Mouse (Mus musculus): ENCODE measurements at regions not wholly inside any gene's neighbourhood (a gene's known extent, or its start where the extent isn't known, plus 50 kb on each side); places are given as distances from the start of the nearest gene placed in this dataset.

- H3K4me1 ChIP-seq, result no peaks in the 10 kb centered on the region
- no peaks in the 10 kb centered on the region for H3K36me3 ChIP-seq (replicated peaks)
- 87% methylated on average over 7 of the region's 7 CpGs for WGBS
- H3K9me3 ChIP-seq, result no peaks in the 10 kb centered on the region
- no peak overlapping the region for H3K4me3 ChIP-seq
- H3K27ac ChIP-seq, result no peak overlapping the region
- no peak for DNase-seq (ENCODE audit: extremely low spot score, low spot score)
- H3K27me3 ChIP-seq (ENCODE audit: poor library complexity, severe bottlenecking), result no peaks in the 10 kb centered on the region
Observed at GRCm38 (mm10) chr7:121282154-121282553, 109.5 kb upstream of the Hs3st2 start.

- no peaks in the 10 kb centered on the region for H3K27me3 ChIP-seq (ENCODE audit: poor library complexity, severe bottlenecking)
- no peaks in the 10 kb centered on the region; the same call in 1 of the 2 replicates for H3K9me3 ChIP-seq
- no peak overlapping the region for H3K4me3 ChIP-seq
- H3K4me1 ChIP-seq, result no peaks in the 10 kb centered on the region; the same call in 1 of the 2 replicates
- H3K36me3 ChIP-seq (replicated peaks), result no peaks in the 10 kb centered on the region
- no peak overlapping the region for H3K27ac ChIP-seq
- 90% methylated on average over 16 of the region's 16 CpGs for WGBS
- no peak for DNase-seq (ENCODE audit: extremely low spot score, low spot score)
Observed at GRCm38 (mm10) chr7:121289737-121290136, 101.9 kb upstream of the Hs3st2 start.

- DNase-seq (ENCODE audit: extremely low spot score, low spot score), result no peak
- H3K9me3 ChIP-seq, result no peaks in the 10 kb centered on the region; the same call in 1 of the 2 replicates
- no peaks in the 10 kb centered on the region for H3K36me3 ChIP-seq (replicated peaks)
- H3K4me3 ChIP-seq, result no peak overlapping the region
- no peaks in the 10 kb centered on the region for H3K4me1 ChIP-seq
- 88% methylated on average over 3 of the region's 3 CpGs for WGBS
- no peaks in the 10 kb centered on the region for H3K27me3 ChIP-seq (ENCODE audit: poor library complexity, severe bottlenecking)
- H3K27ac ChIP-seq, result no peak overlapping the region
Observed at GRCm38 (mm10) chr7:121296151-121296695, 95.4 kb upstream of the Hs3st2 start.

DNA sequence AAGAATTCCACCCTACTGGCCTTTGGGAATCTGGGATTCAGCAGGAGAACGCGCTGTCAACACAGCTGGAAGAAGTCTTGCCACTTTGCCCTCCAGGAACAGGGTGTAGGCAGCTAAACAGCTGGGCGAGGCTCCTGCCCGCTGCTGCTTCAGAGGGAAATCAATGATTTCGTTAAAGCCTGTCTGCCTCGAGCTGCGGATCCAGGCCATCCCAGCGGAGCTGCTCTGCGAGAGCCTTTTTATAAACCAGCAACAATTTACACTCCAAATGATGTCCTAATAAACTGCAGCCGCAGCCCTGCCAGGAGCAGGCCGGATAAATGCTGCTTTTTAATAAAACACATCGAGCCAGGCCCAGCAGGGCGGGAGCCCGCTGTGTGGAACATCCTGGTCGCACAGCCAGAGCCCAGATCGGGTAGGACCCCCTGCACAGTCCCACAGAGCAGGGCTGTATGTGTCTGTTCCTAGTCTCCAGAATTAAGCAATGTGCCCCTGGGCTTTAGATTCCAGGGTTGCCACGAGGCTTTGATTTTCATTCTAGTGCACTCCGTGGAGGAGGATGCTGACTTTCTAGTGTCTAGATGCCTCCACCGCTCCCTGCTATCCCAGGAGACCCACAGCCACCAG is 78.6 kb upstream of the Hs3st2 start:
- H3K27ac ChIP-seq, result 0 out of 2 replicates have a peak overlapping the region, but pooled peaks have one; percentile 15

GRCm38 (mm10) chr7:121314521-121314920 is 77.1 kb upstream of the Hs3st2 start:
- no peak overlapping the region for H3K27ac ChIP-seq
- H3K9me3 ChIP-seq, result no peaks in the 10 kb centered on the region
- H3K4me1 ChIP-seq, result peaks cover 7% of the 10 kb centered on the region
- no peak overlapping the region for H3K4me3 ChIP-seq
- no peak for DNase-seq (ENCODE audit: extremely low spot score, low spot score)
- H3K36me3 ChIP-seq (replicated peaks), result no peaks in the 10 kb centered on the region
- 90% methylated on average over 4 of the region's 4 CpGs for WGBS
- H3K27me3 ChIP-seq (ENCODE audit: poor library complexity, severe bottlenecking), result peaks cover 18% of the 10 kb centered on the region

More for the DNA sequence above, 78.6 kb upstream of the Hs3st2 start:
- DNase-seq (ENCODE audit: extremely low spot score, low spot score), result peak; percentile 17
- H3K9me3 ChIP-seq, result 0 out of 2 replicates have a peak, but pooled peaks cover under 1% of the 10 kb centered on the region
- H3K4me3 ChIP-seq, result peak overlapping the region; percentile 29
- H3K4me1 ChIP-seq, result peaks cover 7% of the 10 kb centered on the region
- 8% methylated on average over 19 of the region's 19 CpGs for WGBS
- no peaks in the 10 kb centered on the region for H3K36me3 ChIP-seq (replicated peaks)
- peaks cover 18% of the 10 kb centered on the region for H3K27me3 ChIP-seq (ENCODE audit: poor library complexity, severe bottlenecking)

- H3K27ac ChIP-seq, result no peak overlapping the region
- H3K4me1 ChIP-seq, result no peaks in the 10 kb centered on the region
- no peaks in the 10 kb centered on the region for H3K36me3 ChIP-seq (replicated peaks)
- DNase-seq (ENCODE audit: extremely low spot score, low spot score), result no peak
- H3K4me3 ChIP-seq, result no peak overlapping the region
- 90% methylated on average over 7 of the region's 7 CpGs for WGBS
- no peaks in the 10 kb centered on the region for H3K9me3 ChIP-seq
- H3K27me3 ChIP-seq (ENCODE audit: poor library complexity, severe bottlenecking), result peaks cover 31% of the 10 kb centered on the region; the same call in 1 of the 2 replicates
Observed at GRCm38 (mm10) chr7:121329274-121329673, 62.4 kb upstream of the Hs3st2 start.

- no peak overlapping the region for H3K27ac ChIP-seq
- no peaks in the 10 kb centered on the region for H3K36me3 ChIP-seq (replicated peaks)
- no peak for DNase-seq (ENCODE audit: extremely low spot score, low spot score)
- no peaks in the 10 kb centered on the region for H3K9me3 ChIP-seq
- 72% methylated on average over 2 of the region's 2 CpGs for WGBS
- peaks cover 43% of the 10 kb centered on the region for H3K27me3 ChIP-seq (ENCODE audit: poor library complexity, severe bottlenecking)
- peaks cover 3% of the 10 kb centered on the region; the same call in 1 of the 2 replicates for H3K4me1 ChIP-seq
- H3K4me3 ChIP-seq, result no peak overlapping the region
Observed at GRCm38 (mm10) chr7:121332532-121332931, 59.1 kb upstream of the Hs3st2 start.

DNA sequence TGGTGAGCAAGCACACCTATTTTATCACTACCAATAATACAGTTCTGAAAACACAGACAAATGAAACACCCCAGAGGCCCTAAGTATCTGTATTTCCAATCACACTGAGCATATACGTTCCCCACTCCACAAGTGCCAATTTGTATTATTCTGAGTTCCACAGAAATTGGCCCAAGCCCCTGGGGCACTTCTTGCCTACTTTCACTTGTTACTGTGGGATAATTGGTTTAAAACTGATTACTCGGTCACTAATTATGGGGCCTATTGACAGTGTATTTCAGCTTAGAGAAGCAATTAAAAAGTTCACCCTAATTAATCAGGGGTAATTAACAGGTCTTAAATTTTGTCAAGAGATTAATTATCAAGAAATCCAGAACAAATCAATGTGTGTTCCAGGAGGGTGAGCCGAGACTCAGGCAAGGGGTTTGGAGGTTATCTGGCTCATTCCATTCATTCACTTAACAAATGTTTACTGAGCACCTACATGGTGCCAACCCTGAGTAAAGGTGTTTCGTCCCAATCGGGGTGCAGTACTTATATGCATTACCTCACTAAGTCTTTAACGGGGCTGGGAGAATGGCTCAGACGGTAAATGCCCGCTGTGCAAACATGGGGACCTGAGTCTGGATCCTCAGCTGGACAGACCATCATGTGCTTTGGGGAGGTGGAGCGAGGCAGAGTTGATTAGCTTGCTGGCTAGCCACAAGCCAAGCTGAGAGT is 56.1 kb upstream of the Hs3st2 start:
- H3K27ac ChIP-seq, result no peak overlapping the region
- no peak overlapping the region for H3K4me3 ChIP-seq
- no peaks in the 10 kb centered on the region for H3K36me3 ChIP-seq (replicated peaks)
- peaks cover 59% of the 10 kb centered on the region for H3K27me3 ChIP-seq (ENCODE audit: poor library complexity, severe bottlenecking)
- H3K9me3 ChIP-seq, result no peaks in the 10 kb centered on the region
- peaks cover 5% of the 10 kb centered on the region; the same call in 1 of the 2 replicates for H3K4me1 ChIP-seq
- no peak for DNase-seq (ENCODE audit: extremely low spot score, low spot score)
- 76% methylated on average over 9 of the region's 9 CpGs for WGBS

GRCm38 (mm10) chr7:121339942-121340341 is 51.7 kb upstream of the Hs3st2 start:
- 64% methylated on average over 3 of the region's 3 CpGs for WGBS
- H3K4me1 ChIP-seq, result peaks cover 3% of the 10 kb centered on the region; the same call in 1 of the 2 replicates
- H3K4me3 ChIP-seq, result no peak overlapping the region
- no peaks in the 10 kb centered on the region for H3K36me3 ChIP-seq (replicated peaks)
- no peak overlapping the region for H3K27ac ChIP-seq
- H3K9me3 ChIP-seq, result no peaks in the 10 kb centered on the region
- DNase-seq (ENCODE audit: extremely low spot score, low spot score), result no peak
- H3K27me3 ChIP-seq (ENCODE audit: poor library complexity, severe bottlenecking), result peaks cover 32% of the 10 kb centered on the region

Measured in forebrain, embryonic 10.5 days (tissue).